Mouse (Mus musculus): ENCODE data around the gene Gm10354.
"Not testable (repeated sequence)": the region's sequence is repeated elsewhere in the genome, so short reads cannot be mapped to it uniquely, and the experiment has no call there.

Gene Gm10354

GRCm38 (mm10) chr5:14955928-14956706 lies 22.6 kb downstream of the Gm10354 start:
- DNase-seq (ENCODE audit: low spot score) = not testable (repeated sequence)

GRCm38 (mm10) chr5:14953587-14953986 lies 25.1 kb downstream of the Gm10354 start:
- DNase-seq (ENCODE audit: low spot score) = not testable (repeated sequence)

- not testable (repeated sequence) for DNase-seq (ENCODE audit: low spot score)
These were observed 26.0 kb downstream of the Gm10354 start for GRCm38 (mm10) chr5:14952749-14953148.

GRCm38 (mm10) chr5:14951822-14952221 lies 26.9 kb downstream of the Gm10354 start:
- DNase-seq (ENCODE audit: low spot score) = not testable (repeated sequence)

GRCm38 (mm10) chr5:14947482-14948198 lies 31.1 kb downstream of the Gm10354 start:
- not testable (repeated sequence) for DNase-seq (ENCODE audit: low spot score)

GRCm38 (mm10) chr5:14945524-14945923 lies 33.2 kb downstream of the Gm10354 start:
- not testable (repeated sequence) for DNase-seq (ENCODE audit: low spot score)

GRCm38 (mm10) chr5:14941043-14941442 lies 37.7 kb downstream of the Gm10354 start:
- not testable (repeated sequence) for DNase-seq (ENCODE audit: low spot score)

- not testable (repeated sequence) for DNase-seq (ENCODE audit: low spot score)
These were observed 40.4 kb downstream of the Gm10354 start, which contains the start of gene Speer4e for GRCm38 (mm10) chr5:14938329-14938728. Speer4e (minus strand) TSS chr5:14938429.

GRCm38 (mm10) chr5:14933721-14934120 lies 45.0 kb downstream of the Gm10354 start:
- DNase-seq (ENCODE audit: low spot score) = not testable (repeated sequence)

GRCm38 (mm10) chr5:14927047-14927446 lies 51.7 kb downstream of the Gm10354 start:
- DNase-seq (ENCODE audit: low spot score) = not testable (repeated sequence)
